Mouse (Mus musculus) lung, postnatal 36 days (tissue): ENCODE measurements around the gene Fgfr2.
"Not testable (repeated sequence)": the region's sequence is repeated elsewhere in the genome, so short reads cannot be mapped to it uniquely, and the experiment has no call there.

Source experiments
- DNase-seq: peaks from one replicate; pipeline ENCODE4 v3.0.0; 2022; ENCODE audit warnings: mixed read lengths

Fgfr2 gene

GRCm38 (mm10) chr7:130435776-130436175, 2687.4 kb downstream of the Fgfr2 start:
- no peak for DNase-seq

- peak; percentile 3 for DNase-seq
Observed at GRCm38 (mm10) chr7:130432141-130432540, 2691.0 kb downstream of the Fgfr2 start.

GRCm38 (mm10) chr7:130426586-130426985, 2696.6 kb downstream of the Fgfr2 start:
- DNase-seq = no peak

GRCm38 (mm10) chr7:130425991-130426390, 2697.2 kb downstream of the Fgfr2 start:
- no peak for DNase-seq

- DNase-seq = no peak
Observed at GRCm38 (mm10) chr7:130419961-130420360, 2703.2 kb downstream of the Fgfr2 start.

GRCm38 (mm10) chr7:130407622-130408021, 2715.5 kb downstream of the Fgfr2 start:
- no peak for DNase-seq

GRCm38 (mm10) chr7:130403346-130403745, 2719.8 kb downstream of the Fgfr2 start:
- DNase-seq = no peak

GRCm38 (mm10) chr7:130394697-130395096, 2728.5 kb downstream of the Fgfr2 start:
- no peak for DNase-seq

GRCm38 (mm10) chr7:130390060-130390459, 2733.1 kb downstream of the Fgfr2 start:
- not testable (repeated sequence) for DNase-seq

- DNase-seq = no peak
Observed at GRCm38 (mm10) chr7:130386308-130386707, 2736.8 kb downstream of the Fgfr2 start.

- no peak for DNase-seq
Observed at GRCm38 (mm10) chr7:130385732-130386294, 2737.3 kb downstream of the Fgfr2 start.

GRCm38 (mm10) chr7:130382126-130382525, 2741.0 kb downstream of the Fgfr2 start:
- DNase-seq = no peak

GRCm38 (mm10) chr7:130381387-130381951, 2741.7 kb downstream of the Fgfr2 start:
- DNase-seq = no peak

GRCm38 (mm10) chr7:130380769-130381355, 2742.3 kb downstream of the Fgfr2 start:
- DNase-seq = peak; percentile 31

- DNase-seq = no peak
Observed at GRCm38 (mm10) chr7:130380367-130380766, 2742.8 kb downstream of the Fgfr2 start.

- DNase-seq = no peak
Observed at GRCm38 (mm10) chr7:130379886-130380285, 2743.3 kb downstream of the Fgfr2 start.

GRCm38 (mm10) chr7:130378308-130378707, 2744.8 kb downstream of the Fgfr2 start:
- no peak for DNase-seq

- DNase-seq = peak; percentile 5
Observed at GRCm38 (mm10) chr7:130374311-130374710, 2748.8 kb downstream of the Fgfr2 start.

- no peak for DNase-seq
Observed at GRCm38 (mm10) chr7:130368827-130369641, 2754.1 kb downstream of the Fgfr2 start.

GRCm38 (mm10) chr7:130368036-130368826, 2754.9 kb downstream of the Fgfr2 start:
- no peak for DNase-seq

GRCm38 (mm10) chr7:130367222-130368035, 2755.7 kb downstream of the Fgfr2 start:
- DNase-seq = no peak

GRCm38 (mm10) chr7:130365711-130366110, 2757.4 kb downstream of the Fgfr2 start:
- no peak for DNase-seq
